Mouse (Mus musculus) kidney, adult 9 months (tissue): ENCODE measurements around the gene Cul4a.
A peak's percentile ranks its signal among the peaks of the same experiment; 100 is the strongest.
"Not testable (repeated sequence)": the region's sequence is repeated elsewhere in the genome, so short reads cannot be mapped to it uniquely, and the experiment has no call there.

Experiments used
- DNase-seq: peaks from one replicate; pipeline ENCODE4 v3.0.0; 2022

Cul4a gene

DNA sequence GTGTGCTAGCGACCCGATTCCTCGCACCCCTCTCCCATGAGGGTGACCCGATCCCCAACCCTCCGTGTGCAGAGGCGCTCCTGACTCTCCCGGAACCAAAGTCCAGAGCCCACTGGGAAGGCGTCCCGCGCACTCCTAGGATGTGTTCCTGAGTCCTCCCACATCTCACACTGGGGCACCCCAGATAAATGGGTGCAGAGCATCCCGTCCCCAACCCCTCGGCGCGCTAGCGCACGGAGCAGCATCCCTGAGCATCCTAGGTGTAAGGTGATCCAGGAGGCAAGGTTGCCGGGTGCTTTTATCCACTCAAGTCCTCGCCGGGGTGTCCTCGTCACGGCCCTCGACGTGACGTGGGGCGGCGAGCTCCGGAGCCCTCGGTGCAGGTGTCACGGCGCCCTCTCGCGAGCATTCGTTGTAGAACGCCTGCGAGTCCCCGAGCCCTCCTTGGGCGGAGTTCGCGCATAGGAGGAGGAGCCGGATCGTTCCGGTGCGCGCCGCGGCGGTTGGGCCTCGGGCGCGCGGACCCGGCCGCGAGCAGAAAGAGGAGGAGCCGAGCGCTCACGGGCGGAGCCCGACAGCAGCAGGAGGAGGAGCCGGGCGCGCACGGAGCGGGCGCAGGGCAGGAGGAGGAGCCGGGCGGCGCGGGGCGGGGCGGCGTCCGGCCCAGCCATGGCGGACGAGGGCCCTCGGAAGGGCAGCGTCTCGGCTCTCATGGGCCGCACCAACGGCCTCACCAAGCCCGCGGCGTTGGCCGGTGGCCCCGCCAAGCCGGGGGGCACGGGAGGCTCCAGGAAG is at the start of gene Cul4a, which contains the start of gene Pcid2:
Gene Cul4a (plus strand): TSS at position 535 of the 795 bp plus-strand sequence.
Gene Pcid2 (minus strand): TSS at position 373 of the 795 bp plus-strand sequence.
- DNase-seq = peak; percentile 97

DNA sequence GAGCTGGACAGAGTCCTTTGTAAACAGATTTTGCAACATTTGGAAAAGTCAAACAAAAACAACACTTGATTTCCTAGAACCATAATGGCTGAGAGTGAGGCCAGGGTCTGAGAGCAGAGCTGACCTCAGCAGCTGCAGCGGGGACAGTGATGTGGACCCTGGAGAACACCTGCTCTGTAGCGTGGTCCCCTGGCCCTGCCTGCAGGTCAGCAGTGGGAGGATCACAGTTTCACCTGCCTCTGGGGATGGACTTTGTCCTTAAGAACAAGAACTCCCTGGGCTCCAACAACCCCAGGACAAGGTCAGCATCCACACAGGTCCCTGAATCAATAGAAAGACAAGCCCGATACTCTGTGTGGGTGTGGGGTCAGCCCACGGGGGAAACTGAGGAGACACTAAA is 48.1 kb upstream of the Cul4a start:
- peak; percentile 70 for DNase-seq

DNA sequence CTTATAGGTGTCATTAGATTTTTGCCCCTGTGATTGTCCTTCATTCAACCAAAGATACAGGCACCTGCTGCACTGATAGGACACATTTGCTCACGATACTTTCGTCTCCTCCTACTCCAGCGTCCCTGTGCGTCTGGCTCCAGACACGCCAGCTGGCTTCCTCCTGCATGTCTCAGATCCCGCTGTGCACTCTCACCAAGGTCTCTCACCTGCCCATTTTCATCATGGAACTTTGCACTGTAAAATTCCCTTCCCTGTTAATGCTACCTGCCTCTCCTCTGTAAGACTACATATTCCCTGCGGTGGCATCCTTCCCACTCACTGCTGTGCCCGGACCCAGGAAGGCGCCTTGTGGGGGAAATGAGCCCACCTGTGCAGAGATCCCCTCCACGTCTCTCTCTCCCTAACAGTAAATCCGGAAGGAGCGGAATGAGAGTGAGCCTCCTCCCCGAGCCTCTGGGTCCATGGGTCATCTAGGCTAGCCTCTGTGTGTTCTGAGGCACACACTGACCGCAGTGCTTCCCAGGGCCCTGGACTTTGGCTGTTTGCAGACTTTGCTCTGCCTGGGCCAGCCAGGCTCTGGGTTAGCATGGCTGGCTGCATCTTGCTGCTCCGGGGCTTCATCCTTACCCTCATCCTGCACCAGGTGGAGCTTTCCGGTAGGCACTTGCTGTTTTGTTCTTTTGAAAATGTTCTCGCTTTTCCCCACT is 44.8 kb upstream of the Cul4a start, which contains the start of gene Proz:
Gene Proz (plus strand): TSS at position 474 of the 710 bp plus-strand sequence.
- peak; percentile 87 for DNase-seq

DNA sequence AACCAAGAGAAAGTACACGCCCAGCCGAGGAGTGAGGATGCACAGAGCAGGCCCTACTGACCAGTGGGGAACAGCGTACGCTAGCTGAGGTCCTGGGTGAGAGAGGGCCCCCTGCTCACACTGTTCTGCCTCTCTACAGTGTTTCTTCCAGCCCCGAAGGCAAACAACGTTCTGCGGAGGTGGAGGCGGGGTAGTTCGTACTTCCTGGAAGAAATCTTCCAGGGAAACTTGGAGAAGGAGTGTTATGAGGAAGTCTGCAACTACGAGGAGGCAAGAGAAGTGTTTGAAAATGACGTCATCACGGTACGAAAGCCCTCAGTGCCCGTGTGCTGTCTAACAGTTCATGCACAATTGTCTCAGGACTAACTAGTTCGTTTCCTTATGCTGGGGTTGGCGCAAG is 42.3 kb upstream of the Cul4a start:
- DNase-seq = no peak

DNA sequence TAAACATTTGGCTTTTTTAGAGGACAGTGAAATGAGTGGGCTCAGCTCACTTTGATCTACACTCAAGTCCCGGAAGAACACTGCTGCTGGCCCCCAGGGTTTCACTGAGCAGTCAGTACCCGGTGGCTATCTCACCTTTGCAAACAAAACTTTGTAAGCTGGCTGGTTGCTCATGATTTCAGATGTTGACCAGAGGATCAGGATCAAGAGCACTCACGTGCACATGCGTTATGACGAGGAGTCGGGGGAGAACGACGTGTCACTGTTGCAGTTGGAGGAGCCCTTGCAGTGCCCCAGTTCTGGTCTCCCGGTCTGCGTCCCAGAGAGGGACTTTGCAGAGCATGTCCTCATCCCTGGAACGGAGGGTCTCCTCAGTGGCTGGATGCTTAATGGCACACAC is 32.2 kb upstream of the Cul4a start:
- no peak for DNase-seq

DNA sequence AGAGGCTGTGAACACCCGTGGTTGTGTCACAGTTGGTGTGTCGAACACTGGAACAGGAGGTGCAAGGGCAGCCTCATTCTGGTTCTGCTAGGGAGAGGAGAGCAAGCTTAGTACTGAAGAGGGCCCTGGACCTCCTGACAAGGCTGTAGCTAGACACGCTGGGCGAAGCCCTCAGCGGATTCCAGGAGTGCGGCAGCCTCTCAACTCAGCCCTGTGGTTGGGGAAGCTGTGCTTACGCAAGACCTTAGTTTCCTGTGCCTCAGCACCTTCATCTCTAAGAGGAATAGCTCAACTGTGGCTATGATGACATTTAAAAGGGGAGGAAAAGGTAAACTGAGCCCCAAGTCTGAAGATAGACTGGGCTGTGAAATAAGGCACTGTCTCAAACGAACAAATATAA is 30.4 kb upstream of the Cul4a start:
- no peak for DNase-seq

DNA sequence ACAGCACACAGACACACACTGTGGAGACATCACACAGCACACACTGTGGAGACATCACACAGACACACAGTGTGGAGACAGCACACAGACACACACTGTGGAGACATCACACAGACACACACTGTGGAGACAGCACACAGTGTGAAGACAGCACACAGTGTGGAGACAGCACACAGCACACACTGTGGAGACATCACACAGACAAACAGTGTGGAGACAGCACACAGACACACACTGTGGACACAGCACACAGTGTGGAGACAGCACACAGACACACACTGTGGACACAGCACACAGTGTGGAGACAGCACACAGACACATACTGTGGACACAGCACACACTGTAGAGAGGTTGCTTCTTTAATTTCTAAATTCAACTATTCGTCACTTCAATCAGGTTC is 29.8 kb upstream of the Cul4a start:
- DNase-seq = not testable (repeated sequence)

DNA sequence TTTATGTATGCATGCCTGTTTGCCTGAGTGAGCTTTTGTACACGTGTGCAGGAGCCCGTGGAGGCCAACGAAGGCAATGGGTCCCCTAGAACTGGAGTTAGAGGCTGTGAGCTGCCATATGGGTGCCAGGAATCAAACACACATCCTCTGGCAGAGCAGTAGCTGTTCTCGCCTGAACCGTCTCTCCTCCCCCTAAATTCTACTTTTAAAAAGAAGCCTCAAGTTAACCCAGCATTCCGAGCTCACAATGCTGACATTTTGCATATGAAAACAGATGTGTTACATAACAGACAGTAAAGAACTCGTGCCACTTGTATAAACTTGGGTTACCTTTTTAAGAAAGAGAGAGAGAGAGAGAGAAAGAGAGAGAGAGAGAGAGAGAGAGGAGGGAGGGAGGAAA is 27.9 kb upstream of the Cul4a start:
- DNase-seq = no peak

DNA sequence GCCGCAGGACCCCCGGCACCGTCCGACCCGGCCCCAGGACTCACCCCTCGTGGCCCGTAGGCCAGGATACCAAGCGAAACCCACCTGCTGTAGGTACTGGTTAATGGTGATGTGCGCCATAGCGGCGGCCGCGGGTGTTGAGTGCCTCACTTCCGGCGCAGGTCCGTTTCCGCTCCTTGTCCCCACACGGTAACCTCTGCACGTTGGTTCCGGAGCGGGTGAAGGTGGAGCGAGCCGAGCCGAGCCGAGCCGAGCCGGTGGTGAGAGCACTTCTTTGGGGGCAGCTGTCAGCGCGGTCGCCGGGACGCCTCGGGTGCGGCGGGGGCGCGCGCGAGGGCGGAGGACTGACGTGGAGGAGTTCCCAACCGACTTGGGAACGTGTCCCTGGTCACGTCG is 732 bp upstream of the Cul4a start:
- DNase-seq = peak; percentile 89

DNA sequence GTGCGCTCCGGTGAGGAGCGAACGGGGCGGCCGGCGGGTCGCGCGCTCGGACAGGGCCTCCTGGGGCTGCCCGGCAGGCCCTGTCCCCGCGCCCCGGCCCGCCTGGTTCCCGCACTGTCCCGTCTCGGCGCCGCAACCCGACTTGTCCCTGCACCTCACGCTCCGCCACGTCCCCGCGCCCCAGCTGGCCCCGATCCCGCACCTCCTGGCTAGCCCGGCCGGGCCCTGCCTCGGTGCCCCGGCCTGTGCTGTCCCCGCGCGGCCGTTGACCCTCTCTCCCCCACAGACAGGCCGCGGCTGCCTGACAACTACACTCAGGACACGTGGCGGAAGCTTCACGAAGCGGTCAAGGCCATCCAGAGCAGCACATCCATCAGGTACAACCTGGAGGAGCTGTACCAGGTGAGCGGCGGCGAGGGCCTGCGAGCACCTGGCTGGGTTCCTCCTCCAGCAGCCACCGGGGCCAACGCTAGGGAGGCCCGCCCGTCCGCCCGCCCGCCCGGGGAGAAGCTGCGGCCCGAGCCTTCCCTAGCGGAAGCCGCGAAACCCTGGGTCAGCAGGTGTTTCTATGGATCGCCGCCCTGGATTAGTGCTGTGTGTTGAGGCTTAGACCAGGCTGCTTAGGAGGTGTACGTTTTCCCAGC is 609 bp downstream of the Cul4a start:
- DNase-seq = peak; percentile 70

DNA sequence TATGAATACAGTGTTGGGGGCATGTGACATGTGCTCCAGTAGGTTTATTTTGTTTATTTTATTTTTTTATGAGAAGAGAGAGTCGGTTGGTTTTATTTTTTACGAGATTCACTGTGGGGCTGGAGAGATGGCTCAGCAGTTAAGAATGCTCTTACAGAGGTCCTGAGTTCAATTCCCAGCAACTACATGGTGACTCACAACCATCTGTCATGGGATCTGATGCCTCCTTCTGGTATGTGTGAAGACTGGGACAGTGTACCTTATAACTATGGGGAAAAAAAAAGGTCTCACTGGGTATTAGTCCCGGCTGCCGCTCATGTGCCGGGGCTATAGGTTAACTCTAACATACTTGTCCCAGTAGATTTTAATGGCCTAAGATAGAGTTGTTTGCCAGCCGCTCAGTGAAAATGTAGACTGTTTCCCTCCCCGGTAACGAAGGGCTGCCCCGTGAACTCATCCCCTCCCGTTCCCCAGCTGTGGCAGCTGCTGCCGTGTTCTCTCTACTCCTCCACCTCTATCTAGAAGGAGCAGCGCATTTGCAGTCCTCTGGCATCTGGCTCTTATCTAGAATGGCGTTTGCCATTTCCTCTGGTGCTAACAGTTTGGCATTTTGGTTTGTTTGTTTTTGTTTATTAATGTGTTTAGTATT is 2.7 kb downstream of the Cul4a start:
- DNase-seq = no peak

DNA sequence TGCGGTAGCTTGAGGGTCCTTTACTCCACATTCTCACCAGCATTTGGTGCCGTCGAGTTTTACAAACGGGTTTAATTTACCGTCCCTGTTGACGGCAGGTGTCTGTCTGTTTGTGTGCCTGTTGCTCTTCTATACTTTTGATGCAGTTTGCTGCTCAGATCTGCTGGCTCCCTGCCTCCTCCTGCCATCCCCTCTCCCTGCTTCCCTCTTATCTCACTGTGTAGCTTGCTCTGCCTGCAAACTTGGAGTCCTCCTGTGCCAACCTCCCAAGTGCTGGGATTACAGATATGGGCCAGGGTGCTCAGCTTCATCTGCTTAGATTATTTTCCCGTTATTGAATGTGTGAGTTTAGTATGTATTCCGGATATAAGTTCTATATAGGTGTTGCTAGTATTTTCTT is 3.5 kb downstream of the Cul4a start:
- DNase-seq = no peak

DNA sequence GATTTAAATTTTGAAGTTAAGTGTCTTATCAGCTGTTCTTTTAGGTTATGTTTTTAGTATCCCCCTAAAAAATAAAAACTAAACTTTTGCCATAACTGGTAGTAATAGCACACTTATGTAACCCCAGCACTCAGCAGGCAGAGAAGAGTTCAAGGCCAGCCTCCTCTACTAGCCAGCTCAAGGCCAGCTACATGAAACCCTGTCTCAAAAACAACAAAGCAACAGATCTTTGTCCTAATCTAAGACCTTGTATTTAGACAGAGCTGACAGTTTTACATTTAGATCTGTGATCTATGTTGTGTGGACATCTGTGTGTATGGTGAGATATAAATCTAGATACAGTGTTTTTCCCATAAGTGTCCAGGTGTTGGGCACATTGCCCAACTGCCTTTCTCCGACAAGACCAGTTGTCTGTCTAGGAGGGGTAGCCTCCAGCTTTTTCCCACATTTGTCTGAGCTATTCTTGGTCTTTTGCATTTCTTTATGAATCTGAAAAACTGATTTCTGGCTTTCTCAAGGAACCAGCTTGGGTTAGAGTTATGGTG is 4.1 kb downstream of the Cul4a start:
- DNase-seq = no peak

DNA sequence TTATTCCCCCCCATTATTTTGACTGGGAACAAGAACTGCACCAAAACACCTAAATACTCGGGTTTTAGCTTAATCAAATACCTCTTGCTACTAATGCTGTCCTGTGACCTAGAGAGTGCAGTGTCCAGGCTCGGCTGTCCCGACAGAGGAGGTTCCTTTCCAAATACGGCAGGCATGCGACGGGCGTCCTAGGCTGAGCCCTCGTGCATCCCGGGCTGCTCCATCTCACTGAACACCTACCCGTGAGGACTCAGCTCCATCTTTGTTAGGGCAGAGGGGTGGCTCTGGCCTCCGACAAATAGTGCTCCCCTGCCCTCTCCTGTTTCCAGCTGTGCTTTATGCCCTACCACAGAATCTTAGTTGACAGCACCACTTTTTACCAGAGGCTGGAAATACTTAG is 6.5 kb downstream of the Cul4a start:
- no peak for DNase-seq

DNA sequence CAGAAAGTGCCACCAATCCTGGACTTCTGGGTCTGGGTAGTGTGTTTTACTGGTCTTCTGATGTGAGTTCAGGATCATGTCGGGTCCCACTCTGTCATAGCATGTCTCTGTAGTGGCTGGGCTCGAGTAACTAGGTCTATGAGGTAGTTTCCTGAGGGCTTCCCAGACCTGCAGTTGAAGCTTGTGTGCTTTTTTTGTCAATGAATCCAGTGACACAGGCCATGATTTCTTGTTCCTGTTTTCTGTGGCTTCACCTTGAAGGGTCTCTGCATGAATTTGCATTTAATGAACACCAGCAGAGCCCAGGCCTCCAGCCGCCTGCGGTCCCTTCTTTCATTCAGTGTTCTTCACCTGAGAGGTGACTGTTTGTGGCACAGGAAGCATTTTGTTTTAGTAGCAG is 7.8 kb downstream of the Cul4a start:
- no peak for DNase-seq

DNA sequence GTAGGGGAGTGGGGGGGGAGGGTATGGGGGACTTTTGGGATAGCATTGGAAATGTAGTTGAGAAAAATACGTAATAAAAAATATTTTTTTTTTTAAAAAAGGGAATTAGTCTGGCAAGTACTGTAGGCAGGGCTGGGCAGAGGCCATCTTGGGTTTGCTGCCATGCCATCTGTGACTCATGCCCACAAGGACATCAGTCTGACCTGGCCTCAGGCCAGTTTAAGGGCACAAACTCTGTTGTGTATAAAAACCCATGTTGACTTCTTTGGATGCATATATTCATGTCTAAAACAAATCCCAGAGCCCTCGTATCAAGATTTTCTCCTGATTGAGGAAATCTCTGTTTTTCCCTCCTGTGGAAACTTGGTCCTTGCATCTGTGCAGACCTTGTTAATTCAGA is 11.7 kb downstream of the Cul4a start:
- DNase-seq = no peak

DNA sequence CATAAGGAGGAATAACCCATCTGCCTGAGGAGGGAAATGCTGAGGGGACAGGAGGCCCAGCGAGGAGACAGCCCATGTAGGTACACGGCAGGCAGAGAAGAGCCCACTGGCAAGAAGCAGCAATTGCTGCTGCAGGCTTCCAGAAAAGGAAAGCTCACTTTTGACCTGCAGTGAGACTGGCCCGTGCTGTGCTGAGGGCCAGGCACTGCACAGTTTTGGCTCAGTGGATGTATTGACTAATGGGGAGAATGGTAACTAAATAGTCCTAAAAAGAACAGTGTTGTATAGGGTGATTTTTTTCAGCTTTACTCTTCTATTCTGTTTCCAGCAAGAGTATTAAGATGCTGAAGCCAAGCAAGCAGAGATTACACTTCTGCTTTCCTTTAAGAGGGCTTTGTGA is 13.1 kb downstream of the Cul4a start:
- no peak for DNase-seq

DNA sequence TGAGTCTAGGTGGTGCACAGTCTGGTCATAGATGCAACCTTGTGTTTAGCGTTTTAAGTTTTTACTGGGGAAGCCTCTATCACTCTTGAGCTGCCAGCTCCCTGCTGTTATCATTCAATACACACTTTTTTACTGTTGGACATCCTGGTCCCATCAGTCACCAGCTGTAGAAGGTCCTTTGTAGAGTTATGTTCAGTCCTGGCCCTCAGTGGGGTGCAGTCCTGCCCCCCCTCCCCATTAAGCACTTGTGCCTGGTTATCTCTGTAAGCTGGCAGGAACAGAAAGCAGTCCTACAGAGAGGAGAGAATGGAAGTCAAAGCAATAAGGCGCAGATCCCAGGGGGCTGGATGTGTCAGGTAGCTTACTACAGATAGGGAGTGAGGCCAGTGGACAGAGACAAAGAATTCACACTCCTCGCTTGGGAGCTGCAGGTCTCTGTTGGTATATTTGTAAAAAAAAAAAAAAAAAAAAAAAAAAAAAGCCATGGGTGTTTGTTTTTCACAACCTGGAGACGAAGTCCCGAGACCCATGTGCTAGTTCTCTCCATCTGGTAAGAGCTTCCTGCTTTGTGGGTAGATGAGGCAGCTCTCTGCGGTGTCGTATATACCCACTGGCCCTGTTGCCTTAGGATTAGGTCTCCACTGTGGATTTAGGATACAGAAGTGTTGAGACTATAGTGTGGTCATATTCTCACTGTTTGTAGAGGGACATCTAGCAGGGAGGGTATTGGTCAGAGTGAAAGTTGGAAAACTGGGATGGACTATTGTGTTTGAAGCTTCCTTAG is 15.7 kb downstream of the Cul4a start:
- no peak for DNase-seq

DNA sequence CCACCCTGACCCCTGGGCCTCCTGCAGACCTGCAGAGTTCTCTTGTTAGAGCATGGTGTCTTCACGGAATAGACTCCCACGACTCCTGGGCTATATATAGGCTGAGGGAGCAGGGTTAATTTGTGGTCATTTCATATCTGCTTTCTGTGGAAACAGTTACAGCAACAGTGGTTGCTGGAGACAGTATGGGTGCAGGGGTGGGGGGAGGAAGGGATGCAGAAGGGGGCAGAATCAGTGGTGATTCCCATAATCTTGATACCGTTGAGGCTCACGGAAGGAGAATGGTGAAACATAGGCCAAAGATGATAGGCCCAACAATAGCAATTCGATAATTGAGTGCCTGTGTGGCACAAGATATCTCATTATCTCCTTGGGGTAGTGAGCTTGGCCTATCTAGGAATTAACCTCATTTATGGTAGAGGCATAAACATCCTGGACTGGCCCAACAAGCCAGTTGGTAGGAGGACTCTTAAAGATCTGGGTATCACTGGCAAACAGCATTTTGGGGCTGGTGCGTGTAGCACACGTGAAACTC is 17.5 kb downstream of the Cul4a start:
- DNase-seq = no peak

DNA sequence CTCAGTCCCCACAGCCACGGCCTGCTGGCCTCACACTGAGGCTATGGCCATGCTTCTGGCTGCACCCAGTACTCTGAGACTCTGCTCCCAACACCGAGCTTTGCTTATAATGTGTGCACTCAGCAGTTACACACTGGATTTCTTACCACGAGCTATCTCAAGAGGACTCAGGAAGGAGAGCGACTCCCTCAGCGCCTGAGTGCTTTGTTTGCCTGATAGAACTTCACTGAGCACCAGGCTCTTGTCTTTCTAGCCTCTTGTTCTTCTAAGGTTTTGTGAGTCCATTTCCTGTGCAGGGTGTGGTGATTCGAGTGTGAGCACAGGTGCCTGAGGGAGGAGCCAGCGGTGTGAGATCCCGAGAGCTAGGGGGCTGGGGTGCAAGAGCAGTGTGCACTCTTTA is 19.5 kb downstream of the Cul4a start:
- DNase-seq = no peak

DNA sequence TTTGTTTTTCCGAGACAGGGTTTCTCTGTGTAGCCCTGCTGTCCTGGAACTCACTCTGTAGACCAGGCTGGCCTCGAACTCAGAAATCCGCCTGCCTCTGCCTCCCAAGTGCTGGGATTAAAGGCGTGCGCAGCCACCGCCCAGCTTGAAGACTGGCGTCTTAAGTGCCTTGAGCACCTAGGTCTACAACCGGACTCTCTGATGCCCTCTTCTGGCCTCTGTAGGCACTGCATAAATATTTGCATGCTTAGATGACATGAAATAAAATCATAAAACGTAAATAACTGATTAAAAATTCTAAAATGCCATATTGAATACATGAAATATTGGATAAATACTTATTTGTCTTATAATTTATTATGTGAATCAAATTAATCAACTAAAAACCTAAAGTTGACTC is 26.8 kb downstream of the Cul4a start:
- DNase-seq = peak; percentile 71

DNA sequence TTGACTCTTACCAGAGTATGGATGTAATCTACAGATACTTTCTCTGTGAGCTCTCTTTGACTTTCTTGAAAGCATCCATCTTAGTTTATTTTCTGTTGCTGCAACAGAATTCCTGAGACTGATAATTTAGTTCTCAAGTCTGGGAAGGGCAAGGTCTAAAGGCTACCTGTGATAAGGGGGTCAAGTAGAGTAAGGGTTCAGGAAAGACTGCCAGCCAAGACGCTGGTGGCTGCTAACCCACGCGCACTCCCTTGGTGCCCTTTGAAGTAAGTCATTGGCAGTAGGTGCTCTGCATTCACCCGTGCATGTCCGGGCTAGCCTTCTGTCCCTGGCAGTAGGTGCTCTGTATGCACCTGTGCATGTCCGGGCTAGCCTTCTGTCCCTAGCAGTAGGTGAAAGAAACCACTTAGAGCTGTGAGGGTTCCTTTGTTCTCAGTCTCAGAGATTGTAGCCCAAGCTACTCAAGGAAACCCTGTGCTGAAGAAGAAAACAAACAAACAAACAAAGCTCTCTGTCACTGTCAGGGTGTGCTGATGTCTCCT is 34.3 kb downstream of the Cul4a start:
- DNase-seq = no peak
